Mouse (Mus musculus) midbrain, embryonic 15.5 days (tissue): ENCODE measurements around the gene 1810055G02Rik. TPM values are rescaled to one million over a fixed set of nuclear protein-coding genes. Genes with fewer than 3 reads are reported as not detected.

Experiments used
- ATAC-seq: fragments of 200-750 bp; cut with Nextera tagmentation; replicated peaks from 2 replicates; pipeline ENCODE4 v1.8.0; 2017; ENCODE audit warnings: moderate TSS enrichment
- H3K27ac ChIP-seq: fragments of 300-500 bp; sonication (generic); 2 replicates; pipeline ENCODE4 v1.5.1; 2015; ENCODE audit warnings: mild to moderate bottlenecking, inconsistent platforms
- H3K27me3 ChIP-seq: fragments of 300-500 bp; sonication (generic); replicated peaks from 2 replicates; pipeline ENCODE4 v1.6.1; 2015; ENCODE audit warnings: inconsistent platforms
- H3K36me3 ChIP-seq: fragments of 300-500 bp; sonication (generic); replicated peaks from 2 replicates; pipeline ENCODE4 v1.6.1; 2015; ENCODE audit warnings: inconsistent platforms
- H3K4me1 ChIP-seq: fragments of 300-500 bp; sonication (generic); 2 replicates; pipeline ENCODE4 v1.6.1; 2015; ENCODE audit warnings: inconsistent platforms
- H3K4me2 ChIP-seq: fragments of 300-500 bp; sonication (generic); 2 replicates; pipeline ENCODE4 v1.6.1; 2015; ENCODE audit warnings: inconsistent platforms, mild to moderate bottlenecking, moderate library complexity
- H3K4me3 ChIP-seq: fragments of 300-500 bp; sonication (generic); 2 replicates; pipeline ENCODE4 v1.5.1; 2015; ENCODE audit warnings: mild to moderate bottlenecking, inconsistent platforms
- H3K9ac ChIP-seq: fragments of 300-500 bp; sonication (generic); 2 replicates; pipeline ENCODE4 v1.6.1; 2015; ENCODE audit warnings: mild to moderate bottlenecking, inconsistent platforms
- H3K9me3 ChIP-seq: fragments of 300-500 bp; sonication (generic); 2 replicates; pipeline ENCODE4 v1.6.1; 2016; ENCODE audit warnings: inconsistent platforms
- WGBS: fragments of 180-500 bp; shearing (Covaris S2); methylation state at CpG from one replicate; pipeline ENCODE4 v1.1.7; 2015; ENCODE audit warnings: mixed read lengths; 5-methylcytosine and 5-hydroxymethylcytosine counted together
- polyA plus RNA-seq: library from polyadenylated mRNA; unstranded; fragments of >200 nt; fragmentation: Nextera tagmentation; extraction: Ambion mirVana; gene quantifications from 2 replicates; pipeline ENCODE4 v1.2.1, GENCODE M21; 2015

The 1810055G02Rik gene
- 34.6 and 35.9 TPM in 2 replicates for polyA plus RNA-seq

DNA sequence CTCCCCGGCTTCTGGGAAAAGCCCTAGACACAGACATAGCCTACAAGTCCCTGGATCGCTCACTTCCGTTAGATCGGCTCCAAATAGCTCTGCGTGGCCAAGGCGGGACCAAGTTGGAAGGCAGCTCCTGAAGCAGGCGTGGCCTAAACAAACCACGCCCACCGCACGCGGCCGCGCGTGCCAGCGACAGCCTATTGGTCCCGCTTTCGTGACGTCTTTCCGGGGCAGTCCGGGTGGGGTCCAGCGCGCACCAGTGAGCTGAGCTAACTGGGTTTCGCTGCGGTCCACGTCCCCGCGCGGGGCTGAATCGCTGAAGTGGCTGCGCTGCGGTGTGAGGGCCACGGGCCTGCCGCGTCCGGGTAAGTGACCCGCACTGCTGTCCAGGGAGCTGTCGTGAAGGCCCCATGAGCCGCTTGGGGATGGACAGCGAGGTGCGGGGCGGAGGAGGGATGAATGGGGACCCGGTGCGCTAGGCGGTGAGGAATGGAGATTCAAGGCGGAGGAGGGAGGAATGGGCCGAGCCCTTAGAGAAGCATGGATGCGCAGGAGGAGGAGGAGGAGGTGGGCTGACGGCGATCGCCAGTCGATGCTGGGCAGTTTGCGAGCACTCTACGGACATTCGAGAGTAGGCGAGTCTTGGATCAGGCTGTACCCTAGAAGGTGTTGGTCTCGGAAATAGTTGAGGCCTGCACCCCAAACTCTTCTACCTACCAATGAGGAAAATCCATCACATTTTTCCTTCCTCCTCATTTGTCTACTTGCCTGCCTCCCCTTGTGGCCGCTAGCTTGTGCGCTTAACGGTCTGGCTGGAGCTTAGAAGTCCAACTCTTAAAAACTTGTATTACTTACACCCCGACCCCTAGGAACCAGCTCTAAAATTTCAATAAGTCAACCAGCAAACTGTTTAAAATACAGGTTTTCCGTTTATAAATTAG lies at the start of gene 1810055G02Rik:
Gene 1810055G02Rik, plus strand, starts transcription at position 216 of the 935 bp plus-strand sequence.
- H3K36me3 ChIP-seq = no peaks in the 10 kb centered on the region
- H3K9ac ChIP-seq = peak within 1 kb of the TSS; percentile 88
- H3K4me2 ChIP-seq = peak within 1 kb of the TSS; percentile 72
- peak; percentile 97 for ATAC-seq
- H3K27ac ChIP-seq = peak within 1 kb of the TSS; percentile 95
- H3K4me1 ChIP-seq = peaks cover 27% of the 10 kb centered on the region
- no peaks in the 10 kb centered on the region for H3K9me3 ChIP-seq
- H3K27me3 ChIP-seq = no peaks in the 10 kb centered on the region
- peak within 1 kb of the TSS; percentile 95 for H3K4me3 ChIP-seq
- under 1% methylated on average over 57 of the region's 61 CpGs for WGBS

DNA sequence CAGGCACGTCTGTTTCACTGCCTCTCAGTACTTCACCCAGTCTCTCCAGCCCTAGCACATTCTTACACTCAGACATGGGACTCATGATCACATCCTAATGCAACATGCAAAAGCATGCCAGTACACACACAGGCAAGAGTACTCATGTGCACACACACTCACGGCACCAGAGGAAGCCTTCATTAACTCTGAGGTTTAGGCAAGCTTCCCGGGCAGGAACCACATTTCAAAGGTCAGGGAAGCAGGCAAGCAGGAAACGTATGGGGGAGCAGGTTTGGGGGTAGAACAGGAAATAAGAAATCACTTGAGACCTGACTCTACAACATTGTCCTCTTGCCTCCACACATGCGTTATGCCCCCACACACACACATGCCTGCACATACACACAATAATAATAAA lies 42.6 kb upstream of the 1810055G02Rik start:
- Histone ChIP-seq H3K9ac (no peak overlapping the region), H3K27me3 (no peaks in the 10 kb centered on the region), H3K27ac (no peak overlapping the region), H3K4me3 (no peak overlapping the region), H3K9me3 (no peaks in the 10 kb centered on the region), H3K4me1 (no peaks in the 10 kb centered on the region), H3K4me2 (no peak overlapping the region), H3K36me3 (no peaks in the 10 kb centered on the region)
- no peak for ATAC-seq
- WGBS = 64% methylated on average over 5 of the region's 5 CpGs

DNA sequence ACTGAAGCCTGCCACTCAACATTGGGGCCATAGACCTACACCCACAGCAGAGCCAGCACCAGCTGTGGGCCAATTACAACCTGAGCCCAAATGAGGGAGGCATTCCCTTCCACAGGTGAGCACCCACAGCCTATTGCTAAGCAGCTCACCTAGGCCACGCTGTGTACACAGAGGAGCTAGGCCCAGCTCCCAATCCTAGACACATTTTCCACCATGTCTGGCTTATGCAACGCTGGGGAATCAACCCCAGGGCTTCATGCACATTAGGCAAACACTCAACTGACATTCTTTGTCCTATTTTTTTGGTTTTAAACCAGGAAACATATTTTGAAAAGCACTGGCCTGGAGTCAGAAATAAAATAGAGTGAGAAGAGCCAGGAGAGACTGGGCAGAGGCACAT lies 41.5 kb upstream of the 1810055G02Rik start:
- no peaks in the 10 kb centered on the region for H3K27me3 ChIP-seq
- H3K4me3 ChIP-seq = no peak overlapping the region
- 95% methylated on average over 2 of the region's 2 CpGs for WGBS
- no peaks in the 10 kb centered on the region for H3K4me1 ChIP-seq
- H3K9ac ChIP-seq = no peak overlapping the region
- ATAC-seq = no peak
- no peaks in the 10 kb centered on the region for H3K36me3 ChIP-seq
- H3K9me3 ChIP-seq = no peaks in the 10 kb centered on the region
- no peak overlapping the region for H3K27ac ChIP-seq
- no peak overlapping the region for H3K4me2 ChIP-seq

DNA sequence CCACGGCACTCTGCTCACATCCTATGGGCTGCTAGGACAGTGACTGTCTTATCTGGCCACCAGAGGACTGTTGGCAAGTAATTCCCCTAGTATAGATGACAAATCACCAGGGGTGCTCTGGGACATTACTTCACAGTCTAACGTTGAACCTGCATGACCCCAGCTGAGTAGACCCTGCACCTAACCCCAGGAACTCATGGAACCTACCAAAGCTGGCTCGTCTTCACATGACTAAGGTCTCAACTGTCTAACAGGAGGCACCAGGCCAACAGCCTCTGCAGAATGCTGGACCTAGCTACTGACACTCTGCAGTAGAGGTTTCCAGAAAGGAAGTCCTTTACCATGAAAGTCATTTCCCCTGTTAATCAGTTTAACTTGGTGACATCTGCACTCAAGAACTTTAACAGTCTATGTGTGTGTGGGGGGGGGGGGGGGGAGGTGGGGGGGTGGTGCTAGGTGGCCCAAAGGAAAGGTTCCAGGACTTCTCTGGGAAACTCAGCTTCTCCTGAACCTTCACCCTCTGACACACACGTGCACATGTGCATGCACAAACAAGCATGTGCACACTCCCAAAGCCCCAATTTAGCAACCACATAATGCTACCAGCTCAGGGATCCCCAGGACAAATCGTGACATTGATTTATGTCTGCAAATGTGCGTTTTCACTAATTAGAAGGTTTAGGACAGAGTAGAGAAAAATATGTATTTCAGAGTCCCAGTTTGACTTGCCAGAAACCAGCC lies 40.8 kb upstream of the 1810055G02Rik start:
- Histone ChIP-seq H3K4me1 (no peaks in the 10 kb centered on the region), H3K27ac (no peak overlapping the region), H3K9me3 (no peaks in the 10 kb centered on the region), H3K9ac (no peak overlapping the region), H3K4me2 (no peak overlapping the region), H3K36me3 (no peaks in the 10 kb centered on the region), H3K4me3 (no peak overlapping the region), H3K27me3 (no peaks in the 10 kb centered on the region)
- WGBS = 88% methylated on average over 6 of the region's 6 CpGs
- ATAC-seq = no peak

DNA sequence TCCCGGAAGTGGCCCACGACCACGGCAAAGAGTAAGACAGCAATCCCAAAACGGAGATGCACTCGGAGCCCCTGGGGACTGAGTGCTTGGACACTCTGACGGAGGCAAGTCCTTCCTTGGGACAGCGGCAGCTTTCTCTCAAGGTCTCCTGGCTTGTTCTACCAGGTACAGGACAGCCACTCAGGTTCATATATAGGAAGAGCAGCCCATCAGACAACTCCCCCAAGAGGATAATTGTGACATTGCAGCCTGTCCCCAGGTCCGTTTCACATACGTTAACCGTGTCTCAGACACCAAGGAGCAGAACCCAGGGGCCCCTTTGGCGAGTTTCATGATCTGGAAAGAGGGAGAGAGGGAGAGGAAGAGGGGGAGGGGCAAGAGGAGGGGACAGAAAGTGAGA lies 40.1 kb upstream of the 1810055G02Rik start:
- no peak for ATAC-seq
- WGBS = 76% methylated on average over 11 of the region's 11 CpGs
- Histone ChIP-seq H3K4me1 (no peaks in the 10 kb centered on the region), H3K4me2 (no peak overlapping the region), H3K27ac (no peak overlapping the region), H3K4me3 (no peak overlapping the region), H3K9me3 (no peaks in the 10 kb centered on the region), H3K27me3 (no peaks in the 10 kb centered on the region), H3K9ac (no peak overlapping the region), H3K36me3 (no peaks in the 10 kb centered on the region)

DNA sequence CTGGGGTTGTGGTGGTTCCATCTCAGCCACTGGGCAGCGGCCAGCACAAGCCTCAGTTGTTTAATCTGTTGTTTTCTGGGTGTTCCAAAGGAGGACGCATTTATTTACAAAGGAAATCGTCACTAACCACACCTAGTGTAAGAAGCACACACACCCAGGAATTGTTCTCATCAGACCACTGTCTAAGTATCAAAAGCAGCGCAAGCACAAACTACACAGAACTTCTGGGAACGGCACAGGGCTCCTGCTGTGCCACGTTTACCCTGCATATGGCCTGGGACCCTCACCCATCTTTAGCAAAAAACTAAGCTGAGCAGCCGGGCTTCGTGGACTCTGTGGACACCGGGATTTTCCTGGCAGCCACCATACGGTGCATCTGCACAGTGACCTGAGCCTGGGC lies 39.5 kb upstream of the 1810055G02Rik start:
- Histone ChIP-seq H3K9me3 (no peaks in the 10 kb centered on the region), H3K9ac (no peak overlapping the region), H3K36me3 (no peaks in the 10 kb centered on the region), H3K27ac (no peak overlapping the region), H3K4me3 (no peak overlapping the region), H3K4me2 (no peak overlapping the region), H3K27me3 (no peaks in the 10 kb centered on the region), H3K4me1 (no peaks in the 10 kb centered on the region)
- ATAC-seq = no peak
- 83% methylated on average over 10 of the region's 10 CpGs for WGBS

DNA sequence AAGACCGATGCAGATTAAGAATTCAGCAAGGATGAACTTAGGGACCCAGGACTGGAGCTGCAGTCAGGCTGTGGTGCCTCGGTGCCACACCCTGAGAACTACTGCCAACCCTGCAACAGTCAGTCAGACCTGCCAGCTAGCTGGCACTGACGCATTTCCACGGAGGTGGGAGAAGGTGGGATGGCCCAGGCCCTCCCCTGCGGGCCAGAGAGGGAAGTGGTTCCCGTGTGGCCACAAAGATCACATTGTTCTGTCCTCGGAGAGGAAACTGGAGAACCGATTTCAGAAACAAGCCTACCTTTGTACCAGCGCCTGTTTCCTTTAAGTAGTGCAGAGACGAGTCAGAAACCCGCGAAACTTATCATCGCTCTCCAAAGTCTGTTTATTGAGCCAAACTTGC lies 39.0 kb upstream of the 1810055G02Rik start:
- no peak overlapping the region for H3K4me2 ChIP-seq
- no peaks in the 10 kb centered on the region for H3K4me1 ChIP-seq
- no peak overlapping the region for H3K9ac ChIP-seq
- H3K4me3 ChIP-seq = no peak overlapping the region
- H3K9me3 ChIP-seq = no peaks in the 10 kb centered on the region
- no peak overlapping the region for H3K27ac ChIP-seq
- no peaks in the 10 kb centered on the region for H3K36me3 ChIP-seq
- no peaks in the 10 kb centered on the region for H3K27me3 ChIP-seq
- ATAC-seq = no peak
- 68% methylated on average over 13 of the region's 13 CpGs for WGBS

DNA sequence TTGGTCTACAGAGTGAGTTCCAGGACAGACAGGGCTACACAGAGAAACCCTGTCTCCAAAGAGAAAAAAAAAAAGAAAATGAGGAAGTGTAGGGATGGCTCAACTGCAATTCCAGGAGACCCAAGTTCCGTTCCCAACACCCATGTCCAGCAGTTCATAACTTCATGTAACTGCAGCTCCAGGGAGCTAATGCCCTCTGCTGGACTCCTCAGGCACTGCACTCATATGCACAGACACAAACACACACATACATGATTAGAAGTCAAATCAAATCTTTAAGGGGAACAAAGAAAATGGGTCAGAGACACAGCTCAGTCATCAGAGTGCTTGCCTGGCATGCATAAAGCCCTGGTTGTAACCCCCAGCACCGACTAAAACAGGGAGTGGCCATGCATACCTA lies 34.9 kb upstream of the 1810055G02Rik start:
- H3K9me3 ChIP-seq = no peaks in the 10 kb centered on the region
- H3K4me1 ChIP-seq = no peaks in the 10 kb centered on the region
- H3K9ac ChIP-seq = no peak overlapping the region
- no peaks in the 10 kb centered on the region for H3K36me3 ChIP-seq
- no peak overlapping the region for H3K27ac ChIP-seq
- 95% methylated on average over 2 of the region's 2 CpGs for WGBS
- H3K4me3 ChIP-seq = no peak overlapping the region
- ATAC-seq = no peak
- no peaks in the 10 kb centered on the region for H3K27me3 ChIP-seq
- H3K4me2 ChIP-seq = no peak overlapping the region

DNA sequence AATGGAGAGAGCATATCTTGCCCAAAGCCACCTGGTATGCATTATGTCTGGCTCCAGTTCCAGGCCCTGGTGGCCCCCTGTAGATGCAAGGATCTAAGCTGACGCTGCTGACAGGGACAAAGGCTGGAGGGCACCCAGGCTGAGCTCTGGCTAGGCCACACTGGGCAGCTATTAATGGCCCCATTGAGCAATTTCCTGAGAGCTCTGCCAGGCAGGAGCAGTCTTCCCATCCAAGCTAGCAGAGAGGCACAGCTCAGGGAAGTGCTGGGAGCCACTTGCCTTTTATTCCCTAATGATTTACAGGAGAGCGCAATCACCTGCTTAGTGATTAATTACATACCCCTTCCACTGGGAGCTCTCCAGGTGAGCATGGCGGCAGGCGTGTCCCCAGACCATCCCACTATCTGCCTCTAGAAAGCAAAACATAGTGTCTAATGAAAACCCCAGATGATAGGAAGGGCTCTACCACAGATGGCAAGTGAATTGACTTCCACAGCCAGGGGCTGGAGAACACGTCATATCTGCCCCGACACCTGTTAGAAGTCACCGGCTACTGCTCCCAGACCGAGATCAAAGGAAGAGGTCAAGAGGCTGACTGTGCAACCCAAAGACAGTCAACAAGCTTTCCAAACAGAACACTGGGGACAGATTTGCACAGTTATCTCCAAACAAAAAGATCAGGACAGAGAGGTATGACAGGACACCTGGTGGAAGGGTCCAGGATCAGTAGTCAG lies 33.8 kb upstream of the 1810055G02Rik start:
- Histone ChIP-seq H3K4me2 (no peak overlapping the region), H3K36me3 (no peaks in the 10 kb centered on the region), H3K27ac (no peak overlapping the region), H3K27me3 (no peaks in the 10 kb centered on the region), H3K9me3 (no peaks in the 10 kb centered on the region), H3K4me1 (no peaks in the 10 kb centered on the region), H3K4me3 (no peak overlapping the region), H3K9ac (no peak overlapping the region)
- ATAC-seq = no peak
- WGBS = 95% methylated on average over 8 of the region's 8 CpGs

DNA sequence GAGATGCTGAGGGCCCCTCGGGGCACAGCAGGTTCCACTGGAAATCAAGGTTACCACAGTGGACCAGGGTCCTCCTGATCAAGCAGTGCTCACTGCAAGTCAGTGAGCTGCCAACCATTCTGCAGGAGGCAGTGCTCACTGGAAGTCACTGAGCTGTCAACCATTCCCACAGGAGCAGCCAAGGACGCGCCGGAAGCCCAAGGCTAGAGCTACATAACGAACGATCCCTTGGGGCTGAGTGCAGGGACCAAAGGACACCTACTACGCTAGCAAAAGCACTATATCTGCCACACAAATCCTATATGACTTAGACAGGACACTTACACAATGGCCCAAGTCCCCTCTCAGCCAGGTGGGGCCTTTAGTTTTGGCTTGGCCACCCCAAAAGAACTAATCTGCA lies 27.4 kb upstream of the 1810055G02Rik start:
- no peaks in the 10 kb centered on the region for H3K36me3 ChIP-seq
- H3K9ac ChIP-seq = no peak overlapping the region
- H3K4me1 ChIP-seq = peaks cover 23% of the 10 kb centered on the region
- no peaks in the 10 kb centered on the region for H3K9me3 ChIP-seq
- no peak for ATAC-seq
- no peak overlapping the region for H3K4me3 ChIP-seq
- peak overlapping the region; percentile 48; the same call in 1 of the 2 replicates for H3K27ac ChIP-seq
- H3K27me3 ChIP-seq = 0 out of 2 replicates have a peak, but pooled peaks cover 5% of the 10 kb centered on the region
- WGBS = 87% methylated on average over 7 of the region's 7 CpGs
- H3K4me2 ChIP-seq = no peak overlapping the region

DNA sequence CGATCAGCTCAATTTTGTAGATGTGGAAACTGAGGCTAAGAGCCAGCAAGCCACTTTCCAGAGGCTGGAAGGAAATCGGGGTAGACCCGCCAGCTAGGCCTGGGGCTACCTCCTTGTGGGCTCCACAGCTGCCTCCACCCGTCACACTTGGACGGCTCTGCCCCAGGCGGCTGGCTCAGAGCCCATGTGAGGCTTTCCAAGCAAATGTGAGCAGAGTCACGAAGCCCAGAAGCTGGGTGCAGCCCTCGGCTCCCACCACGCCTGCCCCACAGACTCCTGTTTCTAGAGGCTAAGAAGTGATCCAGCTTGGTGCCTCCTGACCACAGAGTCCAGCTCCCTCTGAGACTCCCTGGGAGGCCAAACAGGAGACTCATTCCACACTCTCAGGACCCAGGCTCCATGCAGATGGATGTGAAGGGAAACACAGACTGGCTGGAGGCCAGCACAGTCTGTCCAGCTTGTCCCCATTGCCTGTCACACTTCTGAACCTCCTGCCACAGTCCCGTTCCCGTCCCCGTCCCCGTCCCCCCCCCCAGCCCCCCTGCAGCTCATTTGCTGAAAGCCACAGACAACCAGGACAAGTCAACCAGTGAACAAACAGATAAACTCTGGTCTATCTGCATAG lies 26.7 kb upstream of the 1810055G02Rik start:
- Histone ChIP-seq H3K4me2 (no peak overlapping the region), H3K27ac (peak overlapping the region; percentile 48), H3K9me3 (no peaks in the 10 kb centered on the region), H3K9ac (no peak overlapping the region), H3K27me3 (0 out of 2 replicates have a peak, but pooled peaks cover 8% of the 10 kb centered on the region), H3K36me3 (no peaks in the 10 kb centered on the region), H3K4me1 (peaks cover 25% of the 10 kb centered on the region), H3K4me3 (no peak overlapping the region)
- no peak; the same call in 1 of the 2 replicates for ATAC-seq
- 37% methylated on average over 13 of the region's 13 CpGs for WGBS
